In the genomic region with DNA sequence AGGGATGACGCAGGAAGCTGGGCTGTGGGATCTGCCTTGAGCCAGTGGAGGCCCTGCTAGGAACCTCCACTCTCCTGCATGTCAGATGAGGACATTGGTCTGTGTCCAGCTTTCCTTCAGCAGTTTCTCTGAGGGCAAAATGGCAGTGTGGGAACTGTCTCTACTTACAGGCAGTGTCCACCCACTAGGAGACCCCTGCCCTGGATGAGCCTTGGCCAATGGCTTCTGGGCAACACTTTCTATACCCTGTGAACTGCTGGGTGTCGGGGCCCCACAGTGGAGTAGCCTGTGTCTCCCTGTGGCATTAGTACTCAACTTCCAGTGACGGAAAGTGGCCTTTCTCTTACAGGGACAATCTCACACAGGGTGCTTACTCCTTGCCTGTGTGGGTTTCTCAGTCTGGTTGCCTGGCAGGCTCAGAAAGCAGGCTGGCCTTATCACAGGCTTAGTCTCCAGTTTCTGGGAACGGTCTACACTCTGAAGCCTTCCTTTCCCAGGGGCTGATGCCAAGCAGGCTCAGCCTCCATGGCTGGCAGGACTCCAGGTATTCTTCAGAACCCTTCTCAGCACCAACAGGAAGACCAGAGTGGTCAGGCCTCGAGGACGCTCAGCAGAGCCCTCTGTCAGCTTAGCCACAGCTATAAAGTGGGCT, we compare ENCODE assay signal across 12 mouse cellular contexts.
A peak's percentile ranks its signal among the peaks of the same experiment; 100 is the strongest.
DNase-seq lines count a peak whose midpoint lies in the region; ATAC-seq lines count a peak whose summit lies in the region.
"Had no signal": no experiment of that assay in that cellular context is flagged by ENCODE, and none has a peak within 500 bp of the region (broad histone marks: within the 10 kb centered on the region; RNA-seq: fewer than 3 reads in every experiment).

No protein-coding gene starts in this region.

- WGBS in forebrain, embryonic 16.5 days, result 72% methylated on average over 6 of the region's 6 CpGs
- WGBS in forebrain, embryonic 14.5 days, result 81% methylated on average over 6 of the region's 6 CpGs
- WGBS in stomach, embryonic 15.5 days, result 70% methylated on average over 6 of the region's 6 CpGs

- H3K4me2 ChIP-seq in forebrain, embryonic 16.5 days (ENCODE audit: low read length), result no peak overlapping the region
- no peak overlapping the region for H3K4me2 ChIP-seq in forebrain, embryonic 14.5 days (ENCODE audit: low read length)
- no peak overlapping the region for H3K4me2 ChIP-seq in stomach, embryonic 15.5 days
- H3K4me2 ChIP-seq: limb, embryonic 15.5 days had no signal

- no peak for DNase-seq in forebrain, embryonic 14.5 days (ENCODE audit: low spot score)
- peak; percentile 37 for DNase-seq in lung, postnatal 14 days
- no peak for DNase-seq in lung, postnatal 4 days
- peak; percentile 52 to 60 for DNase-seq in heart, postnatal 10 days
- DNase-seq in c-Kit-positive CD71-positive TER-119-positive erythroid progenitor cells, embryonic 14.5 days (ENCODE audit: low spot score), result no peak
- no peak for DNase-seq in kidney, adult 8-10 months
- DNase-seq: B cell, adult 2 months; gastrocnemius, postnatal 10 days had no signal

- H3K27me3 ChIP-seq in forebrain, embryonic 16.5 days (replicated peaks; ENCODE audit: control insufficient read depth, insufficient read depth, low read length), result no peaks in the 10 kb centered on the region
- H3K27me3 ChIP-seq in forebrain, embryonic 14.5 days (replicated peaks; ENCODE audit: control insufficient read depth, insufficient read depth, low read length), result no peaks in the 10 kb centered on the region
- H3K27me3 ChIP-seq in stomach, embryonic 15.5 days (replicated peaks), result no peaks in the 10 kb centered on the region
- H3K27me3 ChIP-seq: limb, embryonic 15.5 days had no signal

- H3K27ac ChIP-seq in forebrain, embryonic 16.5 days (ENCODE audit: low read length), result 0 out of 2 replicates have a peak overlapping the region, but pooled peaks have one; percentile 13
- no peak overlapping the region for H3K27ac ChIP-seq in forebrain, embryonic 14.5 days (ENCODE audit: low read depth, low read length)
- H3K27ac ChIP-seq in stomach, embryonic 15.5 days, result no peak overlapping the region
- H3K27ac ChIP-seq: limb, embryonic 15.5 days had no signal

- no peaks in the 10 kb centered on the region for H3K36me3 ChIP-seq in forebrain, embryonic 16.5 days (ENCODE audit: control insufficient read depth, insufficient read depth)
- H3K36me3 ChIP-seq in forebrain, embryonic 14.5 days (ENCODE audit: control insufficient read depth, insufficient read depth, low read length), result no peaks in the 10 kb centered on the region
- no peaks in the 10 kb centered on the region for H3K36me3 ChIP-seq in stomach, embryonic 15.5 days
- H3K36me3 ChIP-seq: limb, embryonic 15.5 days had no signal

- peaks cover 10% of the 10 kb centered on the region for H3K4me1 ChIP-seq in forebrain, embryonic 16.5 days (replicated peaks; ENCODE audit: control insufficient read depth, insufficient read depth, low read length)
- H3K4me1 ChIP-seq in forebrain, embryonic 14.5 days (ENCODE audit: control insufficient read depth, insufficient read depth, low read length), result peaks cover 2% of the 10 kb centered on the region; the same call in 1 of the 2 replicates
- H3K4me1 ChIP-seq in stomach, embryonic 15.5 days, result peaks cover 7% of the 10 kb centered on the region; the same call in 1 of the 2 replicates
- H3K4me1 ChIP-seq: megakaryocyte, embryonic 14.5 days had no signal

- no peaks in the 10 kb centered on the region for H3K9me3 ChIP-seq in forebrain, embryonic 16.5 days (ENCODE audit: control insufficient read depth, low read length)
- no peaks in the 10 kb centered on the region for H3K9me3 ChIP-seq in forebrain, embryonic 14.5 days (replicated peaks; ENCODE audit: control insufficient read depth, low read length)
- H3K9me3 ChIP-seq in stomach, embryonic 15.5 days, result no peaks in the 10 kb centered on the region
- H3K9me3 ChIP-seq: limb, embryonic 15.5 days; megakaryocyte, embryonic 14.5 days had no signal

- intact Hi-C loops in heart, postnatal 10 days (cut with DNase I), result no loop called here

- H3K9ac ChIP-seq in forebrain, embryonic 16.5 days (replicated peaks; ENCODE audit: low read depth, low read length), result no peak overlapping the region
- no peak overlapping the region for H3K9ac ChIP-seq in forebrain, embryonic 14.5 days (ENCODE audit: low read length)
- no peak overlapping the region for H3K9ac ChIP-seq in stomach, embryonic 15.5 days
- H3K9ac ChIP-seq: limb, embryonic 15.5 days had no signal

- H3K4me3 ChIP-seq in forebrain, embryonic 16.5 days (replicated peaks; ENCODE audit: low read length), result no peak overlapping the region
- H3K4me3 ChIP-seq in forebrain, embryonic 14.5 days (ENCODE audit: low read depth, low read length), result no peak overlapping the region
- no peak overlapping the region for H3K4me3 ChIP-seq in stomach, embryonic 15.5 days (replicated peaks)
- H3K4me3 ChIP-seq: limb, embryonic 15.5 days; megakaryocyte, embryonic 14.5 days had no signal

- ATAC-seq in forebrain, embryonic 16.5 days, result 0 out of 2 replicates have a peak, but pooled peaks have one; percentile 31
- ATAC-seq in forebrain, embryonic 14.5 days, result no peak
- ATAC-seq in stomach, embryonic 15.5 days (ENCODE audit: insufficient read depth, low FRiP score, low read depth), result 0 out of 2 replicates have a peak, but pooled peaks have one; percentile 25

Comparison
In these comparisons a context has a peak if more than half of its experiments do, and no peak if none do; other contexts are left out.
1. DNase-seq: peak in lung, postnatal 14 days (single experiment) and heart, postnatal 10 days (2 of 2); none in forebrain, embryonic 14.5 days (single experiment), lung, postnatal 4 days (0 of 2), c-Kit-positive CD71-positive TER-119-positive erythroid progenitor cells, embryonic 14.5 days (single experiment) and kidney, adult 8-10 months (0 of 2).